Mouse (Mus musculus): Measurements from ENCODE around the gene Mylk4.
A peak's percentile ranks its signal among the peaks of the same experiment; 100 is the strongest.

Gene Mylk4

GRCm38 (mm10) chr13:32706651-32707288 lies 77.0 kb downstream of the Mylk4 start:
- no peak for DNase-seq

- peak; percentile 18 for DNase-seq
Observed at GRCm38 (mm10) chr13:32705315-32705714, 78.4 kb downstream of the Mylk4 start.

- peak; percentile 42 for DNase-seq
Observed at GRCm38 (mm10) chr13:32704911-32705310, 78.8 kb downstream of the Mylk4 start.

GRCm38 (mm10) chr13:32701564-32701963 lies 82.2 kb downstream of the Mylk4 start:
- peak; percentile 73 for DNase-seq

DNA sequence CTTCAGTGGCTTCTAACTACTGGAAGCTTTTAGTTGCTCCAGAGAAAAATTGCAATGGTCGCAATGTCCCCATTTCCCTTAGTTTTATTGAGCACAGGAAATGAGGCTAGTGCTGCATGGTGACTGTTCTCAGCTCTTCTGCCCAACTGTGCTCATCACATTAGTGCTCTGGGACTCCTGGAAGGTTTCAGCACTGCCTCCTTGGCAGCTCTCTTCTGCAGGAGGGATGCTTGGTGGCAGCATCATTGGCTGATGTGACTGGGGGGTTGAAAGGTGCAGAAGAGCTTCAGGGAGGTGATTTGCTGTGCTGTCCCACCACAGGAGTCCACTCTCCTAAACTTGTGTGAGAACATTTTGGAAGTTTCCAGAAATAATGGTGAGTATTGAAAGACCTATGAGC lies 84.4 kb downstream of the Mylk4 start:
- peak; percentile 53 for DNase-seq

DNA sequence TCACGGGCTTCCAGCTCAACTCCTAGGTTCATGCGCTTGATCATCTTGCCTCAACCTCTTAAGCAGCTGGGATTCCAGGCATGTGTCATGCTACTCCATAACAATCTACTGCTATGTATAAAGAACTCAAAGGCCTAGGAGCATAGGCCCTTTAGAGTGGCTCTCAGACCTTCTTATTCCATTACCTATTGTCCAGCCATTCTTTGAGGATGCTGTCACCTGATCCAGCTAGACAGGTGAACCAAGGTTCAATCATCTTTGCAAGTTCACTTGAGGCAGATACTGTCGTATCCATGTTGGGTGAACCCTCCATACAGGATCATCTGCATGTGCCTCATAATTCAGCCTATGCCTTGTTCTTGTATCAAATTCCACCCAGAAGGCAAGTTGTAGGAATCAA lies 84.8 kb downstream of the Mylk4 start:
- DNase-seq = peak; percentile 73

DNA sequence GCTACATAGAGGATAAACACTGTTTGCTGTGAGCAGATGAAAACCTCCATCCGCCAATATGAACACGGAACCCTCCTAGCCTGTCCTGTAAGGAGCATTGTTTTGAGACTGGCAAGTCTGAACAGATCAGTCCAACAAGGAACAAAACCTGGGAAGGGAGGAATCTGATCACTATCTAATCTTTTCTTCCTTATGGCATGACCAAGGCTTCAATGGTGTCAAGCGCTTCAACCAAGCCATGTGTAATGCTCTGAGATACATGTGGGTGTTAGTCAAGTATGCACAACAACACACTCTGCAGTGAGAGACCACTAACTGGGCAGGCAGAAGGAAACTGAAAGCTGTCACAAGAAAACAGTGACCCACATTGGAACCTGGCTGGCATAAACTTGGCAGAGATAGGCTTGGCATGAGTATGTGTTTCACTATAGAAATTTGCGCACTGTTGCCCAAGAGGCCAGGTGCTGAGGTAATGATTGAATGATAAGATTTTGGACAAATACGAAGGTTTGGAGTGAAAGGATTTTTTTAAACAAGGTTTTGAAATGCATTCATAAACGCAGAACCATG lies 89.8 kb downstream of the Mylk4 start:
- DNase-seq = peak; percentile 63

GRCm38 (mm10) chr13:32692563-32692962 lies 91.2 kb downstream of the Mylk4 start:
- DNase-seq = no peak

- DNase-seq = peak; percentile 77
Observed at GRCm38 (mm10) chr13:32690279-32690678, 93.5 kb downstream of the Mylk4 start.

- DNase-seq = peak; percentile 96
Observed at GRCm38 (mm10) chr13:32680868-32681515, 102.8 kb downstream of the Mylk4 start.

DNA sequence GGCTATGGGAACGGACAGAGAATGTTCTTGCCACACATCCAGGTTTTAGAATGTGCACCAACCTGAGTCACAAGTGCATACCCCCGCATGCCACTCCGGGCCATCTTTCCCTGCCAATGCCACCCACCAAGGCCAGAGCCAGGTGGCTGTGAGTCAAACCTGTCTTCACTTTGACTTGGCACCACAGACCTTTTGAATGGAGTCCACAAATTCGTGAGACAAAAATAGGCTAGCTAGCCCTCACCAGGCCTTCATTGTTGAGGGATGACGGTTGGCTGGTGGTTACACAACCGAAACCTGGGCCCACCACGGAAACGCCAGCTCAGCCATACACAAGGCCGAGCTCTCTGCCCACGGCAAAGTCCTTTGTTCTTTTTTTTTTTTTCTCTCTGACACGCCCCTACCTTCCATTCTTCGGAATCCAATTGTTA lies 103.6 kb downstream of the Mylk4 start:
- DNase-seq = peak; percentile 97

DNA sequence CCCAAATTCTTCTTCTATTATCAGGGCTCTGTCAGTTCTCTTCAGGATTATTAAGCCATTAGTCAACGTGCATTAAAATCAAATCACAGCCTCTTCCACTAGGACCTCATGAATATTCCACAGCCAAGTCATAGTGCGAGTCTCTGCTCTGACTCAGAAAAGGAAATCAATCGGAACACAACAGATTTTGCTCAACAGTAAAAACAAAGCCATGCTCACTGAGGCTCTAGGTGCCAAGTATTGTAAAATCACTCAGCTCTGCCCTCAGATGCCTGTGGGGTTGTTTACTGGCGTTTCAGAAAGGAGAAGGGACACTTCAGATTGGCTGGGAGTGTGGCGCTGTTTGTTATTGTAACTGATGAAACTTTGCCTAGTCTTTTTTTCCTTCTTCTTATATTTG lies 104.8 kb downstream of the Mylk4 start:
- peak; percentile 49 for DNase-seq

DNA sequence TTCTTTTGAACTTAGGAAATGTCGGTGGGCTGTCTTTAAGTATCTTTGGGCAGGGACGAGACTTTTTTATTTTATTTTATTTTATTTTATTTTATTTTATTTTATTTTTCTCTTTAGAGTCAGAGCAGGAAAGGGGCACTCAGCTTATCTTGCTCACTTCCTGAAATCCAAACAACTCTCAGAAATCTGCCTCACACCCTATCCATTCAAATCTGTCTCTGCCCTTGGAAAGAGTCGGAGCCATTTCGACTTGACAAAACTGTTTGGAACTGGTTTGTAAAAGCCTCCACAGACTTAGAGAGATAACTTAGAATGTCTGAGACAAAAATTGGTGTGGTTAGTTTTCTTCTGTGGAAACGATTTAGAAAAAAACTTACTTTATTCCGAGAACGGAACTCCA lies 113.0 kb downstream of the Mylk4 start:
- peak; percentile 33 for DNase-seq

DNA sequence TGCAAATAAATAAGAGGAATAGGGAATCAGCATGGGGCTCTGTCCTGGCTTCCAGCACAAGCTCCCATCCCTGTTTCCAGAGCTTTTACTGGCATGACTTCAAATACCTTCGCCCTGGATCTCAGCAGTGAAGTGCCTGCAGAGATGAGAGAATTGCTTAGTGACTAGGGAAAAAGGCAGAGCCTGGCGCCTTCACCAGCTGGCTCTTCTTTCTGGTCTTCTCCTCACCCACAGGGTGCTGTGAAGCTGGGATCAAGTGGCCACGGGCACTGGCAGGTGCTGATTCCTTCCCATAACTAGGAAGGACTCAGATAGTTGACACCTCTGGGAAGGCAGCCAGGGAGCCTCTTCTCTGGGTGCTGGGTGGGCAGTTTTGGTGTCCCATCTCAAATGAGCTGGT lies 115.5 kb downstream of the Mylk4 start:
- peak; percentile 83 for DNase-seq

- no peak for DNase-seq
Observed at GRCm38 (mm10) chr13:32667386-32667785, 116.4 kb downstream of the Mylk4 start.

DNA sequence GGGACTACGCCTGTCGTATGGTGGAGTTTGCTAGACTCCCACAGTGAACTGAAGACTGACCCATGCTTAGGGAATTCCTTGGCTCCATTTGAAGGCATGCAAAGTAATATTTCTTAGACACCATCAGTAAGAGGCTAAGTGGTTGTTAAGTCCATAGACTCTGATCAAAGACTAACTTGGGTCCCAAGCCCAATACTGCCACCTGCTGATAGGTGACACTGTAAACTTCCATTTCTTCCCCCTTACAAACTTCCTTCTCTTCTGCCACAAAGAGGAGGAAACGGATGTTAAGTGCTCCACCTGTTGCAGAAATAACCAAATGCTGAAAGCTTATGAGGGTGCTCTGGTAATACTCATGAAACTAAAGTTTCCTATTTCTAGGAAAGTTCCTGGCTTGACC lies 121.7 kb downstream of the Mylk4 start:
- no peak for DNase-seq

DNA sequence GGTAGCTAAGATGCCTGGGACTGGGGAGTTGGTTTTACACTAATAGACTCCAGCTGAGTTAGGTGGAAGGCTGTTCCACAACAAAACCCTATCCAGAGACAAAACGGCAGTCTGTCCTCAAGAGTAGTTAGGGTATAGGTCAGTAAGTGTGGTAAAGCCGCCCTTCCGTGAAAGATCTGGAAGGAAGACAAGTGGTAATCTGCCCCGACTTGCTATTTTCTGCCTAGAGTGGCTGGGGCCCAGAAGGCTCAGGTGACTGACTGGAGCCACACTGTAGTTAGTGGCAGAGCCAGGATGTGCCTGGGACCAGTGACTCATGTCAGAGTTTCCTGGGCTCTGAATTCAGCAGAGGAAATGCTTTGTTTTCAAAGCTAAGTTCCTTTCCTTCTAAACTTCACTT lies 123.5 kb downstream of the Mylk4 start:
- peak; percentile 95 for DNase-seq

- DNase-seq = no peak
Observed at GRCm38 (mm10) chr13:32659271-32659670, 124.5 kb downstream of the Mylk4 start.

DNA sequence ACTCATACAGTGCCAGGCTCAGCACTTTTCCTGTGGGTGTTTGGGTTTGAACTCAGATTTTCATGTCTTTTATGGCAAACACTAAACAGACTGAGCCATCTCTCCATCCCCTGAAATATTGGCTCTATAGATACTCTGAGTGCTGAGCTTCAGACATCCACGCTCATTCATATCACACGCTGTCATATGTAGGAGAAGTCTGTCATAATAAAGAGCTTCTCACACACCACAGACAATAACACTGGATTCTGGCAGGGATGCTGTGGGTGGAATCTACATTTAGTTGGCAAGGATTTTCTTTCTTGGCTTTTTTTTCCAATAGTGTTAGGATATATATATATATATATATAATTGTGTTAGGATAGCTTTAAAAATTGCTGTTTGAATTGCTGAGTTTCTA lies 126.2 kb downstream of the Mylk4 start:
- DNase-seq = no peak

Measured in heart, adult 11 months (tissue).